Mouse (Mus musculus): Measurements from ENCODE around the gene Cox7a2l.

The Cox7a2l gene

DNA sequence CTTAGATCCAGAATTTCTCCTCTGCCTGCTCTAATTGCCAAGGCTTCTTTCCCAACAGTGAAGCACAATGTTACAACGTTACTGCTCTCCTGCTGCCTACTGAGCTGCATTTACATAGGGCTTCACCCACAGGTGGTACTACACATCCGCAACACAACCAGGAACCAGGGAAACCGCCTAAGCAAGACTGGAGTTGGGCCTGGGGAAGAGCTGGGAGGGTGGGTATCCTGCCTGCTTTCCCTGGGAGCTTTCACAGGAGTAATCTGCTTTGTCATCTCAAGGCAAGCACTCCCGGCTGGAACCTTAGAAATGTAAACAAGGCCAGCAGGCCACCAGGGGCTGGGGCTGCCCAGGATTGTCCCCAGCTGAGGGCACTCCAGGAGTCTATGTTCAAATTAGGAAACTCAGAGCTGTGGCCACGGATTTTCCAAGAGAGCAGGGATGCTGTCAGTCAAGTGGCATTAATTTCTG, 9.0 kb upstream of the Cox7a2l start:
- no peak for DNase-seq

DNA sequence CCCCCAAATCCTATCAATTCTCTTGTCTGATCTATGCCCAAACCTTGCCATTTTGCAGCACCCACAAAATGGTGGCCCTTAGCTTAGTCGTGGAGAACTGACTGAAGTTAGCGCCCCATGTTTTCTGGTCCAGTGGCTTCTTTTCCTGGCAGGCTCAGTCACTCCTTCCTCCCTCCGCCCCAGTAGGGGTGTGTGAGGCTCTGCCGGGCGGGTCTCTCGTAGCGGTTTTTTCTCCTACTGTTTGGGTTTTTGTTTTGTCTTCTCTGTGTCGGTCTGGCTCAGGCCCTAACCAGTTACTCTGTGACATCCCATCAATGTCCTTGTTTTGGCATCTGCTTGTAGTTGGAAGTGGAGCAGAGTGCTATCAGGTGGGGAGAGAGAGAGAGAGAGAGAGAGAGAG, 8.5 kb upstream of the Cox7a2l start:
- no peak for DNase-seq

DNA sequence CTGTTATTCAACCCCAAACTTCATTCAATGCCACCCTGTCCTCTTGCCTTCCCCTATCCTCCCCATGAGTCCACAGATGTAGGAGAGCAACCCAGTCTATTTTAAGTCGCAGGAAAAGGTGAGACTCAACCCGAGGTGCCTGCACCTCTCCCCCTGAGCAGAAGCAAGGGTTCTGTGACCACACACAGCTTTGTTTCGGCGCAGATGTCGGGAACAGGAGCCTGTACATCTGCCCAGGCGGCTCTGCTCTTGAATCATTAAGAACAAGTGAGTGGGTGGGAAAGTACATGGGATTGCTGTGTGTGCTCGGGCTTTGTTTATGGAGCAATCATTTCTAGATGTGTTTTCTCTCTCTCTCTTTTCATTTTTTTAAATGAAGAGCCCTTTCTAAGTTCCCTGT, 7.6 kb upstream of the Cox7a2l start:
- DNase-seq = no peak

DNA sequence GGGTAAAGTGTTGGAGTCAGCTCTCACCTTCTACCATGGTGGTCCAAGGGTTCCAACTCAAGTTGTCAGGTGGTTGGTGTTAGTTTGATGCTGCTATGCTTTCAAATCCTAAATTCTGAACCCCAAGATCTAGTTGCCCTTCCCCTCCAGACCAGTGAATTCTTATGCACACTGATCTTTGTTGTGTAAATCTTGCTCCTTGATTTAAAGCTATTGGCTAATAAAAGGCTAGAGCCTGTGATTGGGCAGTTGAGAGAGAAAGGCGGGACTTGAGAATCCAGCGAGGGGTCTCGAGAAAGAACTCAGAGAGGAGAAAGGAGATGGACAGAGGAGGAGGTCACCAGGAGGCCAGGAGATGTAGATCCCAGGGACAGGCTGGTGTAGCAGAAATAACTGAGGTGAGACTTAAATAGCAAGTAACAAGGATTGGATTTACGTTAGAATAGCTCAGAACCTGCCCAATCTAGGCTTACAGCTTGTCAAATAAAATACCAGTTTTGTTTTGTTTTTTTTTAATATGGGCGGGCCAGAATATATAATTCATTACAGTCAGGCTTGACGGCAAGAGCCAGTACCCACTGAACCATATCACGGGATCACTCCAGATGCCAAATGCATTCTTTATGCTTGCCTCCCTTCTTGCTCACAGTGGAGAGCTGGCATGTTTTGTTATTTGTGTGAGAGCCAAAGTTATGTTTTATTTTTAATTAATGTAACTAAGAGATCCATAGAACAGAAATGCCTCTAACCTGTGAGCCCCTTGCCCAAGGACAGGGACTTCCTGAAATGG, 5.7 kb upstream of the Cox7a2l start:
- no peak for DNase-seq

DNA sequence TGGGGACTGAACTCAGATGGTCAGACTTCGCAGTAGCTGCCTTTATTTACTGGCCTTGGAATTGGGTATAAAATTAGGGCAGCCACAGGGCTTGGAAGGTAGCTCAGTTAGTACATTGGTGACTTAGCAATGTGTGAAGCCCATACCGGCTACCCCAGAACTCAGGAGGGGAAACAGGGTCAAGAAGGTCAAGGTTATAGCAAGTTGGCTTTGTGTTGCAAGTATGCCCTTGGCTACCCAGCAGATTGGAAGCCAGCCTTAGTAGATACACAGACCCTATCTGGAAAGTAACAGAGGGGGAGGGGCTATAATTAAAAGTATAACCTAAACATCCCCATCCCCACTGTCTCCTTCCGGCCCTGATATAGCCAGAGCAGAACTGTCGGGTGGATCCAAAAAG, 4.8 kb upstream of the Cox7a2l start:
- no peak for DNase-seq

DNA sequence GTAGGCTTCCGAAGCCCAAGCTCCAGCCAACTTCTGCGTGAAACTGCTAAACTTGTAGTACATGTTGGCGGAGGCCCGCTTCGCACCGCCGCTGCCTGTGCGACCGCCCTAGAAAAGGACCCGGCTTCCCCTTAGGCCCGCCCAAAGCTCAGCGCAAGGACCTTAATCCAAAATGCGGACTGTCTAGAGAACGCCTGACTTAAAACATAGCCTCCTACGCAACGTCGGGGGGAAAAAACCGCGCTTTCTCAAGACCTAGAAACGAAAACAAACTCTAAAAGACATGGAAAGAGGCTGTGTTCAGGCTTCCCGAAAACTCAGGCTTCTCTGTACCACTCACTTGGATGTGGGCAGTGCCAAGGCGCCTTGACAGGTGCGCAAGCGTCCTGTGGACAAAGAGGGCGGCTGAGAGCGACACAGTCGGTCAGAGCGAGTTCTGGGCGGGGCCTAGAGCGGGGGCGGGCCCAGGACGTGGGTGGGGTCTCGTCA, 2.9 kb downstream of the Cox7a2l start:
- DNase-seq = peak; percentile 91

DNA sequence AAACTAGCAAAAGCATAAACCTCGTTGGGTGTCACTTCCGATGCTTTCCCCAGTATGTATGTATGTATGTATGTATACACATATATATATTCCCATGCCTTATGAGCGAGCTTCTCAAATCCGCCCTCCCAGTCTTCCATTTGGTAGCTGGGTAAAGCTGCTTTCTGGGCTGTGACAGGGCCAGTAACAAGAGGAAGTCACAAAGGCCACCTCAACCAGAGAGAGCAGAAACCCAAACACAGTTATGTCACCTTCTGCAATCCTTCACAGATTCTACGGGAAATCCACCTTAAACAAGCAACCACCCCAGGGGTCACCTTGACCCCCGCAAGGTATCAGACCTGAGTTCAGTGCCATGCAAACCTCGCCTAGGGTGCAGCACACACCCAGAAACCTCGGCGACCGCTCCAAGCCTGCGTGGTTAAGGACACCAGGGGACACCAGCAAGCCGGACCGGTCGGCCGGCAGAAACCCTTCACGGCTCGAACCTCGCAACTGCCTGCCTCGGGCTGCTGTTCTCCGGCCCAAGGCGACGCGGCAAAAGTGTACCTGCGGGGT, 3.4 kb downstream of the Cox7a2l start:
- no peak for DNase-seq

DNA sequence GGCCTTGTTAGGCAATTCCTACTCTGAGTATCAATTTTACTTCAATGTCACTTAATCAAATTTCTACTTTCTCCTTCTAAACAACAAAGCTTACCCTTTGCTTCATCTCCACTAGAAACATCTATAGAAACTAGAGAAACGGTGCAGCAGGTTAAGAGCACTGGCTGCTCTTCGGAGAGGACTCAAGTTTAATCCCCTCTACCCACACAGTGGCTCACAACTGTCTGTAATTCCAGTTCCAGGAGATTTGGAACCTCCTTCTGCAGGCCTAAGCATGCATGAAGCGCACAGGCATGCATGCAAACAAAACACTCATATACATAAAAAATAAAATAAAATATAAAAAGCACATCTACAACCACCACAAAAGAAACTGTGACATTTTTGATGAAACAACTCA, 5.0 kb downstream of the Cox7a2l start:
- DNase-seq = no peak

DNA sequence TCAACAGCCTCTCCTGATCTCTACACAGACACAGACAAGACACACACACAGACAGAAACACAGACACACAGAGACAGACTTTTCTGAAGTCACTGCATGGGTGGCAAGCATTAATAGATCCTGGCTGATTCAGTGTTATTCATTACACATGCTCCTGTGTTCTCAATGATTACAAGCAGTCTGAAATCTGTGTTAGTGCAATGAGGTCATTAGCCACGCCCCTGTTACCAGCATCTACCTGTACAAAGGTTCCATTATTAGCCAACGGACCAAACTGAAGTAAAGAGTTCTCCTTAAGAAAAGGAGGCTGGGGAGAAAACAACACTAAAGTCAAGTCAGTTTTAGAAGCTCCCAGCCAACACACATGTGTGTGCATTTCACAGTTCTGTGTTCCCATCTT, 13.4 kb downstream of the Cox7a2l start:
- DNase-seq = no peak

DNA sequence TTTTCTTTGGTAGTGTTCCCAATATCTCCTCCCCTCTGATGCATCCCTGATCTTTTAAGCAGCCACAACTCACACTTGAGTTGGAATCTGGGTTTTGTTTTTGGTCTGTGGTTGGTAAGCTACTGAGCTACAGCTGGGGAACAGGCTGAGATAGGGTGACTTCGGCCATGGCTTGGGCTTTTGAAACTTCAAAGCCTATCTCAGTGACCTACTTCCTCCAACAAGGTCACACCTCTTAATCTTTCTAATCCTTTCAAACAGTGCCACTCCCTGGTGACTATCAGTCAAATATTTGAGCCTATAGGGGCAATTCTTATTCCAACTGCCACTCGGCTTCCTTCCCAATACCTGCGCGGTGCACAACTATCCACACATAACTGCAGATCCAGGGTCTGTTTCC, 17.4 kb downstream of the Cox7a2l start:
- no peak for DNase-seq

DNA sequence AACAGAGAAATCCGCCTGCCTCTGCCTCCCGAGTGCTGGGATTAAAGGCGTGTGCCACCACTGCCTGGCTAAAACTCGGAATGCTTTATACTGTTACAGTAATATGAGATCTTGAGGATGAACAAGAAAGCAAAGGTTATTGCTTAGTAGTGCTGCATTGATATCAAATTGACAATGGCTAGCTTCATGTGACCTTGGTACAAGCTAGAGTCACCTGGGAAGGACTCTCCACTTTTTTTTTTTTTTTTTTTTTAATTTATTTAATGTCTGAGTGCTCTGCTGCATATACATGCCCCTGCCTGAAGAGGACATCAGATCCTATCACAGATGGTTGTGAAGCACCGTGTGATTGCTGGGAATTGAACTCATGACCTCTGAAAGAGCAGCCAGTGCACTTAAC, 18.2 kb downstream of the Cox7a2l start:
- no peak for DNase-seq

DNA sequence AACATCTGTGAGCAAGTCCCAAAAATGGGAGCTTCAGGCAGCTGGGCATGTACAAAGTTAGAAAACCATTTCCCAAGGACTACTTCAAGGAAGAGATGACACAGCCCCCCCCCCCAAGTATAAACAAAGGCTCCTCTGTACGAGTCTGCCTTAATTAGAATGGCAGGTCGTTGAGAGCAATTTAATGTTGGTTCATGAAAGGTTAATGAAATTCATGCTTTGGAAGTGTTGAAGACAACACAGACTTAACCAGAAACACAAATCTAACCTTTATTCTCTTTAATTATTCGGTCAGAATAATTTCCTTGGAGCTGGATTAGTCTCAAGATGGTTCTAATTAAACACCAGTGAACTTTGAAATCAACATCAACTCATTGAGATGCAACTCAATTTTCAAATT, 29.4 kb downstream of the Cox7a2l start:
- DNase-seq = no peak

DNA sequence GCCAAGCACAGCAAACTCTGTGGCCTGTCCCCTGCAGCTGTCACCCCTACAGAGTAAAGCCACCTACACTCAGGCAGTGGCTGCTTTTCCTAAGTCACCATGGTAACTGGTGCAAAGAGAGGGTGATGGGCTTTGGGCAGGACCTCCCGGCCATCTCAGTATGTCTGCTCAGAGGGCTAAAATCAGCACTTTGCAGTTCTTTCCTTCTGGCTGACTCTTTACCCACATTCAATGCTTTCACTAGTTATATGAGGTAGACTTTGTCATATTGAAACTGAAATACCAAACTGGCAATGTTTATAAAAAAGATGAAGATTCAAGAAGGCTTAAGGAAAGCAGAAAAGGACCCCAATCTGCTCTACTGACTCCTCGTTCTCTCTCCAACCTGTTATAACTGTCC, 33.3 kb downstream of the Cox7a2l start:
- no peak for DNase-seq

DNA sequence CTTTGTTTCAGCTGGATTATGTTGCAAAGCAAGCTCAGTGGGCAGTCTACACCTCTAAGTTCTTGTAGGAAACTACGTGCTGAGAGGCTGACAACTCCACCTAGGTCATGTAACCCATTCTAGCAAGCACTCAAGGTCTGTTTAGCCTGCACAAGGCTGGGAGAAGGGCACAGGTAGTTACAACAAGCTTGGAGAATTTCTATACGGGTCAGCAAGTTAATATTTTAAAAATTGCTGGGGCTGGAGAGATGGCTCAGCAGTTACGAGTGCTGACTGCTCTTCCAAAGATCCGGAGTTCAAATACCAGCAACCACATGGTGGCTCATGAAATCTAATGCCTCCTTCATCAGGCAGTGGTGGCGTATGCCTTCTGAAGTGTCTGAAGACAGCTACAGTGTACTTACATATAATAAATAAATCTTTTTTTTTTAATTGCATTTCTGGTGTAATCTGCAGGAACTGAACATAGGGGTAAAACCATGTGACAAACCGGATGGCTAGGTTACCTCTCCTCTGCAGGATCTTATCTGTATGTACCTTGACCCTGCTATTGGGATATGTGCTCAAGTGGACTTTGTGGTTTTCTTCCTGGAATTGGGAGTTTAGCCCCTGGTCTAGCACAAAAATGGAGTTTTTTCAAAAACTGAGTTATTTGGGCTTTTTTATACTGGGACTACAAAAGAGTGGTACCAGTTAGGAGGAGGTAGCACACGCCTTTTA, 34.2 kb downstream of the Cox7a2l start:
- DNase-seq = no peak

DNA sequence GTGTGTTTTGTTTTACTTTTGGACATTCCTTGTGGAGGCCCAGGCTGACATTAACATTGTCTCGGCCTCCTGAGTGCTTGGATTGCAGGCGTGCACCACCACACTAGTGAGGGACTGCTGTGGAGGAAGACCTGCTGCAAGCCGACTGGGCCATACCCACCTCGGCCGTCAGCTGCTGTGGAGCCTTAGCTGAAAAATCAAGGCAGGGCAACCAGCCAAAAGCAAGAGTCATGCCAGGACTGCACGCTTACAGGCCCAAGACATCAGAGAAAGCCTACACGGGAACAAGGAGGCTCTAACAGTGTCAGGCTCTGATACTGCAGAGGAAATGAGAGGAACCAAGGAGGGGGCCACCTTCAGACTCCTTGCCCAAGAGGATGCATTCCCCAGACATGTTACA, 35.6 kb downstream of the Cox7a2l start:
- no peak for DNase-seq

DNA sequence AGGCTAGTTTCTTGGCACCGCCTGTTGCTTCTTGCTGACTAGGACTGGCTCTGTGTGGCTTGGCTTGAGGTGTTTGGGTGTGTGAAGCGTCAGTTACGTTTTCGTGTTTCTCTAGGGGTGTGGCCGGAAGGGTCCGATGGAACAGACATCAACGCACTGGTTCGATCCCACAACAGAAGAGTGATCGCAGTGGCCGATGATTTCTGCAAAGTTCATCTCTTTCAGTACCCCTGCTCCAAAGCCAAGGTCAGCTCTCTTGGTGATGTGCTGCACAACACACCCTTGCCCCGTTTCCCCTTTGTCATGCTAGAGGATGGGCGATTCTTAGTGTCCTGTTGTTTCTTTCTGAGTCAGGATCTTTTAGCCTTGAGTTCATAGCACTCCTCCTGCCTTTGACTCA, 40.0 kb downstream of the Cox7a2l start:
- DNase-seq = no peak

DNA sequence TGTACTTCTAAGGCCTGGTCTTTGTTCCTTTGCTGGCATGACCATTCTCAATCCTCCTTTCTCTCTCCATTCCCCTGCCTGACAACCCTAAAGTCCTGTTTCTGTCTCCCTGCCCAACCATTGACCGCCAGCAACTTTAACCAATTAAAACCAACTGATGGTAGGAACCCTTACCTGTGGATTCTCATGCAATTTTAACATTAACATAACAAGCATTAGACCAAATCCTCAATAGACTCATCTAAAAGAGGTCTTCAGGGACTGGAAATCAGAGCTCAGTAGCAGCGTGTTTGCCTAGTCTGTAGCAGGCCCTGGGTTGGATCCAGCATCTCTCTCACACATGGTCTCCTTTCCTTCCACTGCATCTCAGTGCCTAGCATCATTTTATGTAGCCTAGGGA, 47.5 kb downstream of the Cox7a2l start:
- no peak for DNase-seq

DNA sequence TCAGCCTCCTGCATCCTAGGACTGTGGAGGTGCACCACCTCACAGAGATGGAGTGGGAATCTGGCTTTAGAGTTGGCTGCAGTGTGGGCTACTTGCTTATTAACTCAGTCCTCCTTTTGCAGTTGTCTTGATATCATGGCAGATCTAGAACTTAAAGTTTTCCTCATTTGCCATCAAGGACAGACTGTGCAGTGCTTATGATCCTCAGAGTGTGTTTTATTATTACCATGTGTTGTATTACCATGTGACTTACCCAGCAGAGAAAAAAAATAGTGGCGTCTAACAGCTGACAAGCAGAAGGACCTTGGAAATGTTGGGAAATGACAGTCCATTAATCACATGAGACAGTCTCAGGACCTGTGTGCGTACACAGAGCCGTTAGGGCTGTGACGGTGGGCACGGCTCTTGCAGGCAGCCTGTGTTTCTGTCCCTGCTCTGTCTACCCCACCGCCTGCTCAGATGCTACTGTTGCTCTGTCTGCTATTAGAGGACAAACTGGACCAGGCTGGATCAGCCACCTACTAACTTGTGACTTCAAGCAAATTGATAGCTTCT, 50.4 kb downstream of the Cox7a2l start:
- DNase-seq = no peak

DNA sequence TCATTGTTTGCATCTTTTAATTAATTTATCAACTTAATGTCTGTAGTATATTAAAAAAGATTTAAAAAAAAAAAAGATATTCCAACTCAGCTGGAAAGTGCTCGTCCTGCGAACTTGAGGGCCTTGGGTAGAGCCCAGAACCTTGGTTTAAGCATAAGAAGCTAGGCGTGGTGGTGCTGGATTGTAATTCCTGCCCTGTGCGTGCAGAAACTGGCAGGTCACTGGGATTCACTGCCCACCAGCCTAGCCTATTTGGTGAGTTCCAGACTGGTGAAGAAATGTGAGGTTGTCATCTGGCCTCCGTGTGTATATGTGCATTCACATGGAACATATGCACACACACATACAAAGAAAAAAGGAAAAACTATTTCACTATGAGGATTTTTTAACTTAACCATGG, 51.2 kb downstream of the Cox7a2l start:
- DNase-seq = no peak

DNA sequence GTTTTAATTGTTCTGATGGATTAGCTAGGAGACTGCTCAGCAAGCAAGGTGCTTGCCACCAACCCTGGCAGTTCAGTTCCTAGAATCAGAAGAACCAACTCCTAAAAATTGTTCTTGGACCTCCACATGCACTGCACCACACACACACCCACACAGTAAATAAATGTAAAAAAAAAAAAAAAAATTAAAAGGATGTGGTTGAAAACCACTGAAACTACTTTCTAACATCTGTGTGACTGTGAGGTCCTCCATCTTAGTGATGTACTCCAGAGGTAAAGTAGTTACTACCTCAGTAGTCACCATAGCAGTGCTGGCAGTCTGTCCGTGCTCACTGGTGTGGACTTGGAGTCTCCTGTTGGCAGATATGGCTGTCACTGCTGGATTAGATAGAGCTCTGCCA, 59.9 kb downstream of the Cox7a2l start:
- no peak for DNase-seq

DNA sequence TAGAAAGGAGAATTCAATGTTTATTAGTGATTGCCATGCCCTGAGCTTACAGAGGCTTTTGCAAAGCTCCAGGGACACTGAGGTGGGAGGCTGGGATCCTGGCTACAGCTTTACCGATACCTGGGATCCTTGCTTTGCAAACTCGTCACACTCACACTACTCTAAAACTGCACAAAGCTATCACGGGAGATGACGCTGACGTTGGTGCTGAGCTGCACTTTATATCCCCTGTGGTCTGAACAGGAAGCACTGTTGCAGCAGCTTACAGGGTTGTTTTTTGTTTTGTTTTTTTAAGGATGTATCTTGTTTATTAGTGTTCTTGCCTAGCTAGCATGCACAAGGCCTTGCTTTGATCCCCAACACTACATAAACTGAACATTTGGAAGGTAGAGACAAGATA, 63.5 kb downstream of the Cox7a2l start:
- no peak for DNase-seq

DNA sequence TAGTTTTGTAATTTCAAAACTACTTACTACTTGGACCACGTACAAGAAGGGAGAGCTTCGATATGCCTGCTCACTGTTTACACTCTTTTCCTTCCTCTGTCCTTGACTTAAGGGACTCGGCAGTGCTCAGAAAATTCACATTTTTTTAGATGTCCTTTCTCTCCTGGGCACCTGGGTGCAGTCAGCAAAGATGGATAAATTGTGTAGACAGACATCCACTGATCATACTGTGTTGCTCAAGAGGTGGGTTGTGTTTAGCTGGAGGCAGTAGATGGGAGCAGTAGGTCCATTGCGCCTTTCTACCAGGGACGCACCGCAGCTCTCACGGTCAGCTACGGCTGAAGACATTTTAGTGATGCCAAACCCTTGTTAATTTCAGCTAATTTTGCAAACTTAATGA, 64.7 kb downstream of the Cox7a2l start:
- no peak for DNase-seq

Measured in cerebellum, adult 11-12 months (tissue).